Mouse (Mus musculus) lung, embryonic 14.5 days (tissue): ENCODE measurements at regions not wholly inside any gene's neighbourhood (a gene's known extent, or its start where the extent isn't known, plus 50 kb on each side); places are given as distances from the start of the nearest gene placed in this dataset.

ENCODE experiments used
- ATAC-seq: fragments of 200-750 bp; cut with Nextera tagmentation; 2 replicates; pipeline ENCODE4 v1.8.0; 2017; ENCODE audit warnings: mild to moderate bottlenecking, moderate TSS enrichment, moderate library complexity; ENCODE audit not compliant: insufficient read depth
- DNase-seq: peaks from one replicate; pipeline ENCODE4 v3.0.0-alpha.2; 2015
- H3K27ac ChIP-seq: fragments of 300-500 bp; sonication (generic); 2 replicates; pipeline ENCODE4 v1.5.1; 2014; ENCODE audit warnings: low read depth, mild to moderate bottlenecking, moderate library complexity
- H3K27me3 ChIP-seq: fragments of 300-500 bp; sonication (generic); 2 replicates; pipeline ENCODE4 v1.6.1; 2014; ENCODE audit warnings: low read length, control low read depth; ENCODE audit not compliant: insufficient read depth
- H3K36me3 ChIP-seq: fragments of 300-500 bp; sonication (generic); 2 replicates; pipeline ENCODE4 v1.6.1; 2014; ENCODE audit warnings: control low read depth; ENCODE audit not compliant: insufficient read depth
- H3K4me1 ChIP-seq: fragments of 300-500 bp; sonication (generic); 2 replicates; pipeline ENCODE4 v1.6.1; 2014; ENCODE audit warnings: antibody characterized with exemption, control low read depth; ENCODE audit not compliant: insufficient read depth
- H3K4me2 ChIP-seq: fragments of 300-500 bp; sonication (generic); 2 replicates; pipeline ENCODE4 v1.6.1; 2014; ENCODE audit warnings: mild to moderate bottlenecking
- H3K4me3 ChIP-seq: fragments of 300-500 bp; sonication (generic); 2 replicates; pipeline ENCODE4 v1.5.1; 2014; ENCODE audit warnings: low read depth, low read length
- H3K9ac ChIP-seq: fragments of 300-500 bp; sonication (generic); 2 replicates; pipeline ENCODE4 v1.6.1; 2014
- H3K9me3 ChIP-seq: fragments of 300-500 bp; sonication (generic); 2 replicates; pipeline ENCODE4 v1.6.1; 2016; ENCODE audit warnings: low read depth, low read length, control low read depth
- CTCF ChIP-seq: IDR thresholded peaks from 2 replicates; pipeline ENCODE4 v1.5.1; 2016; ENCODE audit warnings: antibody characterized with exemption, low read depth
- WGBS: fragments of 180-500 bp; shearing (Covaris S2); extraction: QIAGEN DNeasy Blood & Tissue Kit; methylation state at CpG from one replicate; pipeline ENCODE4 v1.1.7; 2014; 5-methylcytosine and 5-hydroxymethylcytosine counted together

DNA sequence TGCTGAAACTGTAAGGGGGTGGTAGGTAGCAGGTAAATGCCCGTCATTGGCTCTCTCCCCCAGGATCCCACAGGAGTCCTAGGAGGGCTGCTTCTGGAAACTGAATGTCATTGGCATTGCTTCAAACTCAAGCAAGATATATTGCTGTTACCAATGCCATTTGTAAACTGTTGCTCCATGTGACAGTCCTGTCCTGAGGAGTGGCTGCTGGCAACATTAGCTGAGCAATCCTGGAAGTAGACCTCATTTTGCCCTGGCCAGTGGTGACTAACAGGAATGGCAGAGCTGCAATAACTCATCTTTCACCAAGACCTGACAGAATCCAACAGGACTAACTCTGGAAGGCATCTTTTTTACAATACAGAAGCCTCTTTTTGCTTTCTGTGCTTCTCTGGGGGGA, 143.2 kb downstream of the Gm815 start:
- Histone ChIP-seq H3K27me3 (no peaks in the 10 kb centered on the region), H3K27ac (no peak overlapping the region), H3K36me3 (no peaks in the 10 kb centered on the region), H3K9ac (no peak overlapping the region), H3K9me3 (no peaks in the 10 kb centered on the region), H3K4me1 (no peaks in the 10 kb centered on the region), H3K4me3 (no peak overlapping the region), H3K4me2 (no peak overlapping the region)
- WGBS: 74% methylated on average over 1 of the region's 1 CpGs
- no peak for DNase-seq
- no peak for ATAC-seq
- TF ChIP-seq CTCF: no peak

DNA sequence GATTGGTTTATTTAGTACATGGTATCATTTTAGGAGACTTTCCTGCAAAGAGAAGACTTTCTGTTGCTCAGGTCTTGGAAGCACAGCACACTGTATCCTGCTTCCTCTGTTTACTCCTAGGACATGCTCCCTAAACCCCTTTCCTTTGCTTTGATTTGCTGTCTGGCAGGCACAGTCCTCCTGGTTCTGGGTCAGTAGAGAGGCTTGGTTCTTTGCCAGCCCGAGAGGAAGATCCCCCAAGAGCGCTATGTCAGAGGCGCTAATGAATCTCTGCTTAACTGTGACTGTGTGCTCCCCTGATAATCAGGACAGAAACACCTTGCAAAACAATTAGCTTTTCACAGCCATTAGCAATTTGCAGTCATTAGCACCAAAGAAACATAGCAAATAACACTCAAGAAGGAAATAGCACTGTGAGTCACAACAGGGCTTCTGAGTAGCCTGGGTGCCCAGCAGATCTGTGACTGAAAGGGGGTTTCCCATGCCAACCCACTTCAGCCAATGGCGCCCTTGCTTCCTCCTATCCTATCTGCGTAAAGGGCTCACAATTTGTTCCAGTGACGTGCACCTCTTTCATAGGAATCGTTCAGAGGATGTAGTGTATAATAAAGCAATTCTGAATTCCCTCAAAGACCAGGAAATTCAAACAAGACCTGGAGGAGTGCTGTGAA, 145.5 kb downstream of the Gm815 start:
- Histone ChIP-seq H3K4me1 (no peaks in the 10 kb centered on the region), H3K27me3 (no peaks in the 10 kb centered on the region), H3K4me3 (no peak overlapping the region), H3K9me3 (no peaks in the 10 kb centered on the region), H3K36me3 (no peaks in the 10 kb centered on the region), H3K9ac (no peak overlapping the region), H3K4me2 (no peak overlapping the region), H3K27ac (no peak overlapping the region)
- DNase-seq (no peak), ATAC-seq (no peak)
- WGBS: 57% methylated on average over 7 of the region's 7 CpGs
- TF ChIP-seq CTCF: no peak

DNA sequence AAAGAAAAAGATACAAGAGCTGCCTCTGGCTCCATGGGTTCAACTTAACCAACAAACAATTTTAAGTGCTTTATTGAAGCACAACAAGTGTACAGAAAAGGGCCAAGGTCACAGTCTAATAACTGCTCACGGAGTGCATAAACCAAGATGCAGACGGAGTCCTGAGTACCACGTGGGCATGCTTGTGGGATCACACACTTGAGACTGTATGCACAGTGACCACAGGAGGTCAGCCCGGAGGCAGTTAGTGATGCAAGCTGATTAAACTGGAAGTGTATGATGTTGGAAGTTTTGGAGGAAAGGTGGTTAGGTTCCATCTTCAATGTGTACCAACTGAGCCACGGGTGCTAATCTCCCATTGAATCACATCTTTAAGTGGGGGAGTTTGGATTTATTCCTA, 146.9 kb downstream of the Gm815 start:
- Histone ChIP-seq H3K4me3 (no peak overlapping the region), H3K9me3 (no peaks in the 10 kb centered on the region), H3K4me1 (no peaks in the 10 kb centered on the region), H3K9ac (no peak overlapping the region), H3K27me3 (no peaks in the 10 kb centered on the region), H3K27ac (no peak overlapping the region), H3K4me2 (no peak overlapping the region), H3K36me3 (no peaks in the 10 kb centered on the region)
- peak; percentile 49 for TF ChIP-seq CTCF
- 49% methylated on average over 5 of the region's 5 CpGs for WGBS
- ATAC-seq (peak; percentile 60), DNase-seq (peak; percentile 65)

DNA sequence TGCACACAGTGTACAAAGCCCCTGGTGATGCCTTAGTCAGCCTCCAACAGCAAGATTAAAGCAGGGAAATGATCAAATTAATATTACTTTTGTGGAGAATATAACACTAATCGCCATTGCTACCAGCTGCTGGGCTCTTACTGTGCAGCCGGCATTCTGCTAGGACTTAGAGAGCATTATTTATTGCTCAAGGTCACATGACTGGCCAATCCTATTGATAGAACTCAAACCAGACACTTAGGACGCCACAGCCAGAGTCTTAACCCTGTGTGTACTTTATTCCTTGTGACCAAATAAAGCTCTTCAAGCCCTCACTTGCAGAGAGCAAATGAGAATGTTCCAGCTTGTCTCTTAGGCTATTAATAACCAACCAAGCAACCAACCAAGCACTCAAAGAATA, 152.6 kb downstream of the Gm815 start:
- ATAC-seq: peak; percentile 38; the same call in 1 of the 2 replicates
- Histone ChIP-seq H3K27ac (peak overlapping the region; percentile 56; the same call in 1 of the 2 replicates), H3K9ac (no peak overlapping the region), H3K4me1 (no peaks in the 10 kb centered on the region), H3K4me2 (no peak overlapping the region), H3K27me3 (no peaks in the 10 kb centered on the region), H3K36me3 (no peaks in the 10 kb centered on the region), H3K9me3 (no peaks in the 10 kb centered on the region), H3K4me3 (no peak overlapping the region)
- peak; percentile 29 for DNase-seq
- no peak for TF ChIP-seq CTCF
- WGBS: 16% methylated on average over 3 of the region's 3 CpGs

- H3K9me3 ChIP-seq: no peaks in the 10 kb centered on the region
- no peak overlapping the region for H3K4me2 ChIP-seq
- WGBS: 40% methylated on average over 3 of the region's 3 CpGs
- no peaks in the 10 kb centered on the region for H3K36me3 ChIP-seq
- H3K4me1 ChIP-seq: no peaks in the 10 kb centered on the region
- TF ChIP-seq CTCF: no peak
- H3K27me3 ChIP-seq: no peaks in the 10 kb centered on the region
- ATAC-seq (no peak), DNase-seq (no peak)
- no peak overlapping the region for H3K4me3 ChIP-seq
- no peak overlapping the region for H3K27ac ChIP-seq
- H3K9ac ChIP-seq: no peak overlapping the region
Observed at GRCm38 (mm10) chr19:27040321-27041025, 154.8 kb downstream of the Gm815 start.

DNA sequence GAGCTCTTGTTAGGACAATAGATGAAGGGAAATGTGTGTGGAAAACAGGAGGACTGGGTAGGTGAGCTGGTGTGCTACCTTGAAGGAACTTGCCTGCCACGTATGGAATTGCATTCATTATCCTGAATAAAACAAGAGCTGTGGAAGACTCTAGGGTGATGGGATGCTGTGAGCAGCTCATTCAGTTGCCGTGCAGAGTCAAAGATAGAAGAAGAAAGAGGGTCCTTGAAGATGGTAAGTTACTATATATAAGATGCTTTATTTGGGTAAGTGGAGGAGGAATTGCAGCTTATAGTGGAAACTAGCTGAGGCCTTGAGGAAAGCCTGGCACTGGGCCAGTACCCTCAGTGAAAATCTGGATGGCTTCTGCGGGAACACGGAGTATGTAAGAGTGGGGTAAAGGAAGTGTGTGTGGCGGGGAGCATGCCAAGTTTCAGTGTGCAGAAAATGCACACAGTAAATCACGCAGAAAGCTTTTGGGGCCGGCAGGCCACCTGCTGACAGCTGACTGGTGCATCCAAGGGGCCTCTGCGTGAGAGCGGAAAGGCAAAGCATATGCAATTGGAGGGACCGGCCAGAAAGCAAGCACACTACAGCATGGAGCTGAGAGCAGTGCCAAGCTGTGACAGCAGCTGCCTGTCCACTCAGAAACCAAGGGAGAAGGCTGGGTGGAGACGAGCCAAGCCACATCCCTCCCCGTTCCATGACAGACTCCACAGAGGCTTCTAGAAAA, 149.7 kb upstream of the Vldlr start:
- Histone ChIP-seq H3K4me3 (no peak overlapping the region), H3K27me3 (no peaks in the 10 kb centered on the region), H3K4me1 (peaks cover 7% of the 10 kb centered on the region), H3K27ac (no peak overlapping the region), H3K36me3 (no peaks in the 10 kb centered on the region), H3K4me2 (peak overlapping the region; percentile 18; the same call in 1 of the 2 replicates), H3K9me3 (no peaks in the 10 kb centered on the region), H3K9ac (no peak overlapping the region)
- WGBS: 32% methylated on average over 12 of the region's 12 CpGs
- ATAC-seq (peak; percentile 97), DNase-seq (peak; percentile 89)
- TF ChIP-seq CTCF: no peak

- H3K4me1 ChIP-seq: no peaks in the 10 kb centered on the region
- DNase-seq (peak; percentile 14), ATAC-seq (no peak)
- H3K36me3 ChIP-seq: no peaks in the 10 kb centered on the region
- no peaks in the 10 kb centered on the region for H3K27me3 ChIP-seq
- H3K27ac ChIP-seq: no peak overlapping the region
- no peak overlapping the region for H3K4me3 ChIP-seq
- TF ChIP-seq CTCF: no peak
- no peaks in the 10 kb centered on the region for H3K9me3 ChIP-seq
- H3K4me2 ChIP-seq: no peak overlapping the region
- H3K9ac ChIP-seq: no peak overlapping the region
- 61% methylated on average over 3 of the region's 3 CpGs for WGBS
Observed at GRCm38 (mm10) chr19:27073281-27073680, 143.0 kb upstream of the Vldlr start.
